Mouse (Mus musculus) brain, adult 2 months (tissue): ENCODE data around the gene Arl6ip4.

Experiments
- DNase-seq: peaks from one replicate; pipeline ENCODE4 v3.0.0; 2011; ENCODE audit warnings: low read depth, low spot score

The Arl6ip4 gene

DNA sequence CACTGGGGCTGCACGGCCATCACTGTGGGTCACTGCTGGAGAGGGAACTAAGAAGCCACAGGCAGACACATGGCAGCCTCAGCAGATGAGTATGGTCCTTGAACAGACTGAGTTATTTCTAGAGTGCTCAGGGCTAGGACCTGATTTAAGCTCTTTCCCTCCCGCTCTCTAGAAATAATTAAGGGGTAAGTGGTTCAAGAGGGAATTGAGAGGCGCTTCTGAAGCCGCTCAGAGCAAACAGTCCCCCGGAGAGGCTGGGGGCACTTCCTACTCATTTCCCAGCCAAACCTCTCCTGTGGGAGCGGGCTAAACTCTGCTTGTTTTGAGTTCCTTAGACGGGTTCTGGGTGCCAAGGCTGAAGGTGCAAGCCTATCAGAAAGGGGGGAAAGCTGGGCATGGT lies 35.0 kb downstream of the Arl6ip4 start:
- DNase-seq, result no peak

DNA sequence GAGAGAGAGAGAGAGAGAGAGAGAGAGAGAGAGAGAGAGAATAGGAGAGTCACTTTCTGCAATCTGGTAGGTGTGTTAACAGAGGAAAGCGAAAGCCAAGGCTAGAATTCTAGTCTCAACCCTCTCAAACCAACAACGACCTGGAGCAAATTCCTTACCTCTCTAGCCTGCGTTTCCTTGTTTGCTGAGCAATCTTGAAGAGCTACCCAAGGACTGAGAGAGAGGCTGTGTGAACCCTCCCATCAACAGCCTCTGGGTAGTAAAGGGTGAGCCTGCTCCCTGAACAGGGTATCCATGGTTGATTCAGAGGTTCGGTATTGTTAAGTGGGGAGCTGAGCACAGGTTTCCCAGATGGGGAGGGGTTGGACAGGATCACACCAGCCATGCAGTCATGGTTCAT lies 36.8 kb downstream of the Arl6ip4 start:
- no peak for DNase-seq

DNA sequence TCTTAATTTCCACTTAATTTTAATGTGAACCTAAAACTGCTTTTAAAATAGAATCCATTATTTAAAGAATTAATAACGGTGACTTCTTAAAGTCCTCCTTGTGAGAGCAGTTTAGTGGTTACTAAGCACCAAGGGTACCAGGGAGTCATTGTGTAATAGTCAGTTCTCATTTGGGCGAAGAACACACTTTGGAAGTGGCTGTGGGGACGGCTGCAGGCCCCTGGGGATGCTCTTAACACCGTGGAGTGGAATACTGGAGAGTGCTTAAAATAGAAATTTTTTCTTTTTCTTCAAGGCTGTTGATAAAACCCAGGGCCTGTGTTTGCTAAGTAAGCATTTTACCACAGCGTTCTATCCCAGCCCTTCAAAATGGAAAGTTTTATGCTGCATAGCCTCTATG lies 40.1 kb downstream of the Arl6ip4 start:
- DNase-seq, result no peak

DNA sequence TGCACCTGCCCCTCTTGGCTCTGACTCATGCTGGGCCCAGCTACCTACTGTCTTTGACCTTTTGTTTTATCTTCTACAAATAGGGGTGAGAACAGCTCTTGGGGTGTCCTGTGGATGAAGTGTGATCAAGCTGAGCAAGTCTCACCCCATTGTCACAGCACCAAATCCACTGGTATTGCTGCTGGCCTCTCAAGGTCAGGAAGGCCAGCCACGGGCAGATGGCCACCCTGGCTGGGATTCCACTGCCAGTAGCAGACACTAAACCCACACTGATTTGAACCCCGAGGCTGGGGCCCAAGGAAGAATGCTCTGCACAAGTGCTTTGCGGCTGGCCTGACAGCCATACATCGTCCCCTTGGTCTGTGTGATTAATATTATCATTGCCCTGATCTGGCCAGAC lies 42.4 kb downstream of the Arl6ip4 start:
- DNase-seq, result peak; percentile 41

DNA sequence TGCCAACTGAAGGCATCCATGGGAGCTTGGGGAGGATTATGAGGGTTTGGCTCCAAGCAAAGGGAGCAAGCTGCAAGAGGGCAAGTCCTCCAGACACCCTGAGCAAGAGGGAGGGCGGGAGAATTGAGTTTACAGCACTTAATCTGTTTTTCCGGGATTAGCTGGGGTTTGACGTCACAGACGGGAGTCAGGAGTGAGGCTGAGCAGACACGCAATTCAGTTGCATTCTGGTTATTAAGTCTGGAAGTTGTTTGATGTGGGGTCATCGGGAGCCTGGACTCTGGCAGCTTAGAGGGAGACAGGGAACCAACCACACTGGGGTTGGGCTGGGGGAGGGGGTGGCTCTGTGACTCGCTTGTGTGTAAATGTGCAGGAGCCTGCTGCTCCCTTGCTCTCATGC lies 43.6 kb downstream of the Arl6ip4 start:
- DNase-seq, result peak; percentile 43

DNA sequence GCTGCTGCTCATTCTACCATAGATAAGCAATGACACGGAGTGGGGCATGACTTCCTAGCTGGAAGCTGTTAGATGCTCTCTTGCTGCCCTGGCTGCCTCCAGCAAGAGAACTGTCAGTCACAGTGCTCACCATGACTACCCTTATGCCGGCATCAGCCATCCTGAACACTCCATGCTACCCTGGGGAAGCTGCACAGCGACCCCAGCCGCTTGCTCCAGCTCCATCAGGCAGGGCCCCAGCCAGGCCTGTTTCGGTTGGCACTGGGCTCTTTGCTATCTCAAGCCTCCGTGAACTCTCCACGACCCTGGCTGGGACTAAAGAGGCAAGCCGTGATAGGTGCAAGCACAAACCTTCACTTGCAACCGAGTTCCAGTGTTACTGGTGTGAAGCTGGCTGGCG lies 45.9 kb downstream of the Arl6ip4 start:
- no peak for DNase-seq

DNA sequence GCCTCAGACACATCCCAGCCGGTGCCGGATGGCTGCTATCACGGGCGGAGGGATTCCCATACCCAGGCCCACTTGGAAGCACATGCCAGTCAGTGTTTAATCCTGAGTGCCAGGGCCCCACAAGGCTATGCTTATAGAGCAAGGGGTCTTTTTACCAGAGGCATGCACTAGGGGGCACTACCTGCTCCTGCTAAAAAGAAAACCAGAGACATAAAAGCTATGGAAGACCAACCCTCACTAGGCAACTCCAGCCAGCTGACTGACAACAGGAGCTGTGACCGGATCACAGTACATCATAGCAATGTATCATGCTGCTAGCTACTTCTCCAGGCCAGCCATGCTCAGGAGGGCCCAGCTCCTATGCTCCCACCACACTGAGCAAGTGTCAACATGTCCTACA lies 46.7 kb downstream of the Arl6ip4 start:
- peak; percentile 87 for DNase-seq

DNA sequence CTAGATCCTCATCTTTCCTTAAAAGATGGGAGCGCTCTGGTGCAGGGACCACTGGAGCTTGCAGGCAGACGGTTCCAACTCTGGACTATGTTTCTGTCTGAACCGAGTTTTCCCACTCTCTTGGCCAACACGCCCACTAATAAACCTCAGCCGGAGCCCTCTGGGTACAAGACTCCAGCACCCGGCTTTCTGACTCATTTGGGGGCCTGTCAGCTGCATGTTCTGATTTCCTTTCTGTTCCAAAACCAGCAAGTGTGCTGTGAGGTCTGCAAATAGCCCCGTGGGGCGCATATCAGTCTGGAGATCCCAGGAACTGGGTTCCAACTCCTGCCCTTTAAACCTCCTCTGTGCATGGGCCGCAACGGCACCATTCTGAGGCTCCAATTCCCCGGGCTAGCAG lies 47.6 kb downstream of the Arl6ip4 start:
- peak; percentile 53 for DNase-seq

DNA sequence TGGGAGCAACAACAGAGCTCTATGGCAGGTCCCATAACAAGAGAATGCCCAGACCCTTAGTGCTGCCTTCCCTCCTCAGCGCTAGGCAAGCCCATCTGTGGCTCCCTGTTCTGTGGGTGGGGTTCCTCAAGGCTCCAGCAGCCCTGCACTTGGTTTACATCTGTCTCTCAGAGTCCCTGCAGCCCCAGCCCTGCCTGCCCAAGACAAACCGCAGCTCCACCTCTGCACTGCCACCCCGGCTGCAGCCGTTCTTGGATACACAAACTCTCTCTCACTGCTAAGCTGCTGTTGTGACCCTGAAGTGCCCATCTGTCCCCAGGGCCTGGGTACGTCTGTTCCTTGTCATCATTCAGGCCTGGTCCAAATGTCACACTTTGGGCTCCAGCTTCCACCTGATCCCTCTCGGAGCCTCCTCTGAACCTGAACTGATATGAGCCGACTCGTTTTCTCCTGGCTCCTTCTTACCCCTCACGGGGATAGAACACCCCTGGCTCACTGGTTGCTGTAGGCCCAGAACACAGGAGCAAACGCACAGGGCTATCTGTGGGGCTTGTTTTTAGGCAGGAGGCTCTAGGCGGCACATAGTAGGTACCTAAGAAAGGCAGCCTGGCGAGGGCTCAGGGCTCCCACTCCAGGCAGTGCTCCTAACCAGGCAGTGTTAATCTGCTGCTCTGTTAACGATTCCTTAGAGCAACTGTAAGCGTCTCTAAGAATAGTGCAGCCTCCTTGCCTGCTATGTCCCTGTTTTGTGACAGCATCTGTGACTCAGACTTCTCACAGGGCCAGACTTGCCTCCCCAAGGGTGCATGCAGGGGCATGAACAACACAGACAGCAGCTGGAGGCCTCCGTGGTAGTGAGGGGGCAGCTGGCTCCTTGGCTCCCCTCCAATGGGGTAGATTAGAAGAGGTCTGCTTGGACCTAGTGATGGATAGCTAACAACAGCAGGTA lies 50.0 kb downstream of the Arl6ip4 start:
- peak; percentile 94 for DNase-seq

DNA sequence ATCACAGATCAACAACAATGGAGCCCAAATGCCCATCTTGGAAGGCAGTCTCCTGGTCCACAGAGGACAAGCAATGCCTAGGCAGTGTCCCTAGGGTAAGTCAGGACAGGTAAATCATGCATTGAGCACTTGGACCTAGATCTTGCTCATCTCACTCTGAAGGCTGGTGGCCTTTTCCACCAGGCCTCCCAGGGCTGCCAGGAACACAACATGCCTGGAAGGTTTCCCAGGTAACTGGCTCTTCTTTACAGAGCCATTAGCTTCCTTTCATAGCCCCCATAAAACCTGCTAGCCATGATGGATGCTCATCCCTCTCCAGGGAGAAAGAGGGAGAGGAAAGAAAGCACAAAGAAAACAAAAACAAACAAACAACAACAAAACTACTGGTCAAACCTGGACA lies 50.9 kb downstream of the Arl6ip4 start:
- peak; percentile 91 for DNase-seq

DNA sequence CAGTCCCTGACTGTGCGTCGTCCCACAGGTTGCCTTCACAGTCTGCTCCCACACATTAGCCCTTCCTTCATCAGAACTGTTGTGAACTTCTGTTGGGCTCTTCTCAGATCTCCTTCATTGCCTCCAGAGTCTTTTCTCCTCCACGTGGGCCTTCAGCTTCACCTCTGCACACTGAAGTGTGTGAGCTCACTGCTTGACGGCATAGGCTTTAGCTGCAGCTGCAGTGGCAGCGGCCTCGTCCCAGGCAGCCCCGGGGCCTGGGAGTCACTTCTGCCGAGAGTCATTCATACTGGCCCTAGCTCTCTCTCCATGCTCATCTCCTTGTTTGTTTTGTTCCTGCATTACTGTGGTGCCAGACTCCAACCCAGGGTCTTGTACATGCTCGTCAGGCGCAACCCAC lies 51.7 kb downstream of the Arl6ip4 start:
- DNase-seq, result no peak
